Mouse (Mus musculus): ENCODE measurements around the gene Usp3. TPM values are rescaled to one million over a fixed set of nuclear protein-coding genes. Genes with fewer than 3 reads are reported as not detected.
A peak's percentile ranks its signal among the peaks of the same experiment; 100 is the strongest.

The Usp3 gene
- polyA plus RNA-seq, 1 experiment from 2014 or later = 97.7 TPM

GRCm38 (mm10) chr9:66520299-66520698 is 72.6 kb downstream of the Usp3 start:
- WGBS = 93% methylated on average over 4 of the region's 4 CpGs
- Histone ChIP-seq H3K27ac (no peak overlapping the region), H3K4me1 (replicated peaks) (no peaks in the 10 kb centered on the region), H3K27me3 (ENCODE audit: insufficient read depth, poor library complexity, severe bottlenecking) (no peaks in the 10 kb centered on the region), H3K36me3 (peaks cover 100% of the 10 kb centered on the region), H3K4me3 (no peak overlapping the region), H3K9me3 (no peaks in the 10 kb centered on the region)
- no peak for DNase-seq (ENCODE audit: low spot score)

GRCm38 (mm10) chr9:66518901-66519300 is 74.0 kb downstream of the Usp3 start:
- WGBS = 84% methylated on average over 5 of the region's 5 CpGs
- Histone ChIP-seq H3K27me3 (ENCODE audit: insufficient read depth, poor library complexity, severe bottlenecking) (no peaks in the 10 kb centered on the region), H3K4me3 (no peak overlapping the region), H3K9me3 (no peaks in the 10 kb centered on the region), H3K4me1 (replicated peaks) (no peaks in the 10 kb centered on the region), H3K36me3 (peaks cover 100% of the 10 kb centered on the region), H3K27ac (no peak overlapping the region)
- no peak for DNase-seq (ENCODE audit: low spot score)

- peaks cover 4% of the 10 kb centered on the region for H3K4me1 ChIP-seq (replicated peaks)
- H3K36me3 ChIP-seq = peaks cover 100% of the 10 kb centered on the region
- WGBS = 93% methylated on average over 5 of the region's 5 CpGs
- no peak overlapping the region for H3K4me3 ChIP-seq
- H3K9me3 ChIP-seq = no peaks in the 10 kb centered on the region
- DNase-seq (ENCODE audit: low spot score) = no peak
- H3K27me3 ChIP-seq (ENCODE audit: insufficient read depth, poor library complexity, severe bottlenecking) = no peaks in the 10 kb centered on the region
- no peak overlapping the region for H3K27ac ChIP-seq
Observed at GRCm38 (mm10) chr9:66518251-66518650, 74.7 kb downstream of the Usp3 start.

GRCm38 (mm10) chr9:66517746-66518145 is 75.2 kb downstream of the Usp3 start:
- no peaks in the 10 kb centered on the region for H3K27me3 ChIP-seq (ENCODE audit: insufficient read depth, poor library complexity, severe bottlenecking)
- DNase-seq (ENCODE audit: low spot score) = no peak
- no peak overlapping the region for H3K4me3 ChIP-seq
- WGBS = 91% methylated on average over 10 of the region's 10 CpGs
- no peak overlapping the region for H3K27ac ChIP-seq
- peaks cover 95% of the 10 kb centered on the region for H3K36me3 ChIP-seq
- H3K9me3 ChIP-seq = no peaks in the 10 kb centered on the region
- peaks cover 9% of the 10 kb centered on the region for H3K4me1 ChIP-seq (replicated peaks)

GRCm38 (mm10) chr9:66516296-66516940 is 76.5 kb downstream of the Usp3 start:
- H3K27me3 ChIP-seq (ENCODE audit: insufficient read depth, poor library complexity, severe bottlenecking) = no peaks in the 10 kb centered on the region
- WGBS = 93% methylated on average over 6 of the region's 6 CpGs
- H3K27ac ChIP-seq = no peak overlapping the region
- peaks cover 22% of the 10 kb centered on the region for H3K4me1 ChIP-seq (replicated peaks)
- H3K36me3 ChIP-seq = peaks cover 82% of the 10 kb centered on the region
- DNase-seq (ENCODE audit: low spot score) = no peak
- no peaks in the 10 kb centered on the region for H3K9me3 ChIP-seq
- no peak overlapping the region for H3K4me3 ChIP-seq

- Histone ChIP-seq H3K27ac (no peak overlapping the region), H3K4me1 (replicated peaks) (peaks cover 28% of the 10 kb centered on the region), H3K9me3 (no peaks in the 10 kb centered on the region), H3K27me3 (ENCODE audit: insufficient read depth, poor library complexity, severe bottlenecking) (no peaks in the 10 kb centered on the region), H3K36me3 (peaks cover 75% of the 10 kb centered on the region), H3K4me3 (no peak overlapping the region)
- DNase-seq (ENCODE audit: low spot score) = no peak
- 87% methylated on average over 10 of the region's 10 CpGs for WGBS
Observed at GRCm38 (mm10) chr9:66515680-66516210, 77.2 kb downstream of the Usp3 start.

- no peaks in the 10 kb centered on the region for H3K9me3 ChIP-seq
- no peak overlapping the region for H3K4me3 ChIP-seq
- H3K36me3 ChIP-seq = peaks cover 74% of the 10 kb centered on the region
- DNase-seq (ENCODE audit: low spot score) = no peak
- H3K27ac ChIP-seq = no peak overlapping the region
- no peaks in the 10 kb centered on the region for H3K27me3 ChIP-seq (ENCODE audit: insufficient read depth, poor library complexity, severe bottlenecking)
- H3K4me1 ChIP-seq (replicated peaks) = peaks cover 34% of the 10 kb centered on the region
- 91% methylated on average over 2 of the region's 2 CpGs for WGBS
Observed at GRCm38 (mm10) chr9:66515115-66515514, 77.8 kb downstream of the Usp3 start.

GRCm38 (mm10) chr9:66514256-66514770 is 78.6 kb downstream of the Usp3 start, which contains the start of gene Fbxl22:
Gene Fbxl22, minus strand, starts transcription at chr9:66514593.
- Histone ChIP-seq H3K36me3 (peaks cover 74% of the 10 kb centered on the region), H3K4me1 (replicated peaks) (peaks cover 35% of the 10 kb centered on the region), H3K4me3 (no peak within 1 kb of the TSS), H3K27me3 (ENCODE audit: insufficient read depth, poor library complexity, severe bottlenecking) (no peaks in the 10 kb centered on the region), H3K9me3 (no peaks in the 10 kb centered on the region), H3K27ac (no peak within 1 kb of the TSS)
- 74% methylated on average over 17 of the region's 17 CpGs for WGBS
- DNase-seq (ENCODE audit: low spot score) = peak; percentile 27

- H3K27me3 ChIP-seq (ENCODE audit: insufficient read depth, poor library complexity, severe bottlenecking) = no peaks in the 10 kb centered on the region
- no peaks in the 10 kb centered on the region for H3K9me3 ChIP-seq
- H3K36me3 ChIP-seq = peaks cover 74% of the 10 kb centered on the region
- 87% methylated on average over 4 of the region's 4 CpGs for WGBS
- H3K4me1 ChIP-seq (replicated peaks) = peaks cover 35% of the 10 kb centered on the region
- no peak for DNase-seq (ENCODE audit: low spot score)
- H3K27ac ChIP-seq = no peak overlapping the region
- H3K4me3 ChIP-seq = no peak overlapping the region
Observed at GRCm38 (mm10) chr9:66513661-66514255, 79.2 kb downstream of the Usp3 start.

- Histone ChIP-seq H3K27ac (no peak overlapping the region), H3K9me3 (no peaks in the 10 kb centered on the region)
Observed at GRCm38 (mm10) chr9:66513150-66513549, 79.8 kb downstream of the Usp3 start.

GRCm38 (mm10) chr9:66512351-66512671 is 80.6 kb downstream of the Usp3 start:
- Histone ChIP-seq H3K27me3 (ENCODE audit: insufficient read depth, poor library complexity, severe bottlenecking) (no peaks in the 10 kb centered on the region), H3K36me3 (peaks cover 74% of the 10 kb centered on the region), H3K4me1 (replicated peaks) (peaks cover 43% of the 10 kb centered on the region), H3K4me3 (peak overlapping the region; percentile 73), H3K9me3 (no peaks in the 10 kb centered on the region), H3K27ac (peak overlapping the region; percentile 95)
- under 1% methylated on average over 8 of the region's 8 CpGs for WGBS
- peak; percentile 87 for DNase-seq (ENCODE audit: low spot score)

More at GRCm38 (mm10) chr9:66513150-66513549, 79.8 kb downstream of the Usp3 start:
- DNase-seq (ENCODE audit: low spot score) = no peak
- Histone ChIP-seq H3K4me1 (replicated peaks) (peaks cover 35% of the 10 kb centered on the region), H3K4me3 (no peak overlapping the region), H3K36me3 (peaks cover 74% of the 10 kb centered on the region), H3K27me3 (ENCODE audit: insufficient read depth, poor library complexity, severe bottlenecking) (no peaks in the 10 kb centered on the region)

- H3K36me3 ChIP-seq = peaks cover 71% of the 10 kb centered on the region
- peak overlapping the region; percentile 95 for H3K27ac ChIP-seq
- no peaks in the 10 kb centered on the region for H3K9me3 ChIP-seq
- peaks cover 48% of the 10 kb centered on the region for H3K4me1 ChIP-seq (replicated peaks)
- H3K27me3 ChIP-seq (ENCODE audit: insufficient read depth, poor library complexity, severe bottlenecking) = no peaks in the 10 kb centered on the region
- DNase-seq (ENCODE audit: low spot score) = peak; percentile 91
- H3K4me3 ChIP-seq = peak overlapping the region; percentile 73
- WGBS = under 1% methylated on average over 78 of the region's 78 CpGs
Observed at GRCm38 (mm10) chr9:66511580-66512350, 81.2 kb downstream of the Usp3 start.

GRCm38 (mm10) chr9:66510944-66511343 is 82.0 kb downstream of the Usp3 start:
- H3K36me3 ChIP-seq = peaks cover 71% of the 10 kb centered on the region
- peaks cover 56% of the 10 kb centered on the region for H3K4me1 ChIP-seq (replicated peaks)
- peak overlapping the region; percentile 95 for H3K27ac ChIP-seq
- no peaks in the 10 kb centered on the region for H3K9me3 ChIP-seq
- H3K27me3 ChIP-seq (ENCODE audit: insufficient read depth, poor library complexity, severe bottlenecking) = no peaks in the 10 kb centered on the region
- peak overlapping the region; percentile 73 for H3K4me3 ChIP-seq
- 5% methylated on average over 2 of the region's 2 CpGs for WGBS
- peak; percentile 30 for DNase-seq (ENCODE audit: low spot score)
